Mouse (Mus musculus) embryonic facial prominence, embryonic 12.5 days (tissue): ENCODE results near the gene Mfsd7a. TPM values are rescaled to one million over a fixed set of nuclear protein-coding genes. Genes with fewer than 3 reads are reported as not detected.
"Not testable (repeated sequence)": the region's sequence is repeated elsewhere in the genome, so short reads cannot be mapped to it uniquely, and the experiment has no call there.

Experiments
- ATAC-seq: fragments of 200-750 bp; cut with Nextera tagmentation; 2 replicates; pipeline ENCODE4 v1.8.0; 2017; ENCODE audit not compliant: insufficient number of reproducible peaks, insufficient read depth, low FRiP score, low TSS enrichment
- H3K27ac ChIP-seq: fragments of 300-500 bp; sonication (generic); 2 replicates; pipeline ENCODE4 v1.5.1; 2016; ENCODE audit warnings: mild to moderate bottlenecking
- H3K27me3 ChIP-seq: fragments of 300-500 bp; sonication (generic); 2 replicates; pipeline ENCODE4 v1.6.1; 2016; ENCODE audit warnings: mild to moderate bottlenecking, moderate library complexity
- H3K36me3 ChIP-seq: fragments of 300-500 bp; sonication (generic); 2 replicates; pipeline ENCODE4 v1.6.1; 2016; ENCODE audit warnings: mild to moderate bottlenecking
- H3K4me1 ChIP-seq: fragments of 300-500 bp; sonication (generic); 2 replicates; pipeline ENCODE4 v1.6.1; 2016
- H3K4me2 ChIP-seq: fragments of 300-500 bp; sonication (generic); replicated peaks from 2 replicates; pipeline ENCODE4 v1.6.1; 2016; ENCODE audit warnings: mild to moderate bottlenecking, moderate library complexity
- H3K4me3 ChIP-seq: fragments of 300-500 bp; sonication (generic); 2 replicates; pipeline ENCODE4 v1.5.1; 2016; ENCODE audit warnings: mild to moderate bottlenecking
- H3K9ac ChIP-seq: fragments of 300-500 bp; sonication (generic); 2 replicates; pipeline ENCODE4 v1.6.1; 2016; ENCODE audit warnings: mild to moderate bottlenecking, moderate library complexity
- H3K9me3 ChIP-seq: fragments of 300-500 bp; sonication (generic); 2 replicates; pipeline ENCODE4 v1.6.1; 2016; ENCODE audit warnings: mild to moderate bottlenecking, moderate library complexity
- WGBS: fragments of 180-500 bp; shearing (Covaris S2); methylation state at CpG from one replicate; pipeline ENCODE4 v1.1.7; 2016; 5-methylcytosine and 5-hydroxymethylcytosine counted together
- polyA plus RNA-seq: library from polyadenylated mRNA; unstranded; fragments of >200 nt; fragmentation: Nextera tagmentation; extraction: Ambion mirVana; gene quantifications from 2 replicates; pipeline ENCODE4 v1.2.1, GENCODE M21; 2016

Gene Mfsd7a
- 0.18 TPM in 2 replicates for polyA plus RNA-seq

- Histone ChIP-seq H3K4me2 (peak within 1 kb of the TSS; percentile 62), H3K4me3 (peak within 1 kb of the TSS; percentile 34), H3K27me3 (peaks cover 15% of the 10 kb centered on the region; the same call in 1 of the 2 replicates), H3K9ac (no peak within 1 kb of the TSS; the same call in 1 of the 2 replicates), H3K36me3 (no peaks in the 10 kb centered on the region), H3K27ac (no peak within 1 kb of the TSS), H3K9me3 (no peaks in the 10 kb centered on the region), H3K4me1 (0 out of 2 replicates have a peak, but pooled peaks cover 5% of the 10 kb centered on the region)
- 10% methylated on average over 24 of the region's 24 CpGs for WGBS
- peak; percentile 78 for ATAC-seq
Measured at GRCm38 (mm10) chr5:108448785-108449668, at the start of gene Mfsd7a. Gene Mfsd7a, minus strand, starts transcription at chr5:108448891.

GRCm38 (mm10) chr5:108486148-108486547 is 37.5 kb upstream of the Mfsd7a start:
- not testable (repeated sequence) for ATAC-seq, H3K4me1 ChIP-seq, H3K27ac ChIP-seq, H3K4me2 ChIP-seq, H3K9ac ChIP-seq, H3K27me3 ChIP-seq, H3K9me3 ChIP-seq, H3K4me3 ChIP-seq
- peaks cover 63% of the 10 kb centered on the region for H3K36me3 ChIP-seq
- 92% methylated on average over 5 of the region's 5 CpGs for WGBS

GRCm38 (mm10) chr5:108485239-108485638 is 36.5 kb upstream of the Mfsd7a start:
- Histone ChIP-seq H3K27me3 (no peaks in the 10 kb centered on the region), H3K36me3 (peaks cover 55% of the 10 kb centered on the region), H3K9ac (no peak overlapping the region), H3K4me3 (no peak overlapping the region), H3K9me3 (no peaks in the 10 kb centered on the region), H3K4me1 (no peaks in the 10 kb centered on the region), H3K27ac (no peak overlapping the region), H3K4me2 (no peak overlapping the region)
- 99% methylated on average over 2 of the region's 2 CpGs for WGBS
- no peak for ATAC-seq

GRCm38 (mm10) chr5:108483006-108483405 is 34.3 kb upstream of the Mfsd7a start:
- WGBS, result 94% methylated on average over 6 of the region's 6 CpGs
- H3K9me3 ChIP-seq, result no peaks in the 10 kb centered on the region
- no peaks in the 10 kb centered on the region for H3K4me1 ChIP-seq
- peaks cover 46% of the 10 kb centered on the region for H3K36me3 ChIP-seq
- no peaks in the 10 kb centered on the region for H3K27me3 ChIP-seq
- no peak overlapping the region for H3K4me3 ChIP-seq
- H3K9ac ChIP-seq, result no peak overlapping the region
- ATAC-seq, result no peak
- H3K4me2 ChIP-seq, result no peak overlapping the region
- no peak overlapping the region for H3K27ac ChIP-seq

GRCm38 (mm10) chr5:108475977-108476376 is 27.3 kb upstream of the Mfsd7a start:
- Histone ChIP-seq H3K4me2 (no peak overlapping the region), H3K9me3 (no peaks in the 10 kb centered on the region), H3K9ac (no peak overlapping the region), H3K27ac (no peak overlapping the region), H3K4me3 (no peak overlapping the region), H3K4me1 (no peaks in the 10 kb centered on the region), H3K27me3 (no peaks in the 10 kb centered on the region), H3K36me3 (peaks cover 78% of the 10 kb centered on the region)
- no peak for ATAC-seq
- 87% methylated on average over 3 of the region's 3 CpGs for WGBS

GRCm38 (mm10) chr5:108473737-108474136 is 25.0 kb upstream of the Mfsd7a start:
- no peaks in the 10 kb centered on the region for H3K9me3 ChIP-seq
- 84% methylated on average over 4 of the region's 4 CpGs for WGBS
- H3K9ac ChIP-seq, result no peak overlapping the region
- no peaks in the 10 kb centered on the region for H3K27me3 ChIP-seq
- H3K36me3 ChIP-seq, result peaks cover 74% of the 10 kb centered on the region
- H3K27ac ChIP-seq, result no peak overlapping the region
- no peaks in the 10 kb centered on the region for H3K4me1 ChIP-seq
- ATAC-seq, result no peak
- no peak overlapping the region for H3K4me2 ChIP-seq
- H3K4me3 ChIP-seq, result no peak overlapping the region

- no peak overlapping the region for H3K4me2 ChIP-seq
- no peak for ATAC-seq
Measured at GRCm38 (mm10) chr5:108469617-108470016, 20.9 kb upstream of the Mfsd7a start.

GRCm38 (mm10) chr5:108466647-108467046 is 18.0 kb upstream of the Mfsd7a start:
- H3K27me3 ChIP-seq, result no peaks in the 10 kb centered on the region
- H3K4me3 ChIP-seq, result no peak overlapping the region
- no peak overlapping the region for H3K4me2 ChIP-seq
- no peak for ATAC-seq
- no peak overlapping the region for H3K9ac ChIP-seq
- 95% methylated on average over 1 of the region's 1 CpGs for WGBS
- no peaks in the 10 kb centered on the region for H3K9me3 ChIP-seq
- no peak overlapping the region for H3K27ac ChIP-seq
- H3K4me1 ChIP-seq, result peaks cover 24% of the 10 kb centered on the region
- H3K36me3 ChIP-seq, result peaks cover 5% of the 10 kb centered on the region; the same call in 1 of the 2 replicates

More at GRCm38 (mm10) chr5:108469617-108470016, 20.9 kb upstream of the Mfsd7a start:
- Histone ChIP-seq H3K9ac (no peak overlapping the region), H3K4me1 (no peaks in the 10 kb centered on the region), H3K4me3 (no peak overlapping the region), H3K9me3 (no peaks in the 10 kb centered on the region), H3K36me3 (peaks cover 34% of the 10 kb centered on the region), H3K27me3 (no peaks in the 10 kb centered on the region), H3K27ac (no peak overlapping the region)
- WGBS, result 76% methylated on average over 7 of the region's 7 CpGs

- Histone ChIP-seq H3K4me3 (no peak overlapping the region), H3K27me3 (no peaks in the 10 kb centered on the region), H3K9ac (no peak overlapping the region), H3K36me3 (no peaks in the 10 kb centered on the region; the same call in 1 of the 2 replicates), H3K4me1 (peaks cover 24% of the 10 kb centered on the region), H3K27ac (no peak overlapping the region), H3K9me3 (no peaks in the 10 kb centered on the region), H3K4me2 (no peak overlapping the region)
- no peak for ATAC-seq
- 88% methylated on average over 6 of the region's 6 CpGs for WGBS
Measured at GRCm38 (mm10) chr5:108465131-108465891, 16.6 kb upstream of the Mfsd7a start.

- H3K4me1 ChIP-seq, result peaks cover 24% of the 10 kb centered on the region
- no peaks in the 10 kb centered on the region for H3K36me3 ChIP-seq
- no peaks in the 10 kb centered on the region for H3K9me3 ChIP-seq
- ATAC-seq, result no peak
- H3K4me3 ChIP-seq, result peak overlapping the region; percentile 89
- WGBS, result 39% methylated on average over 4 of the region's 4 CpGs
- peak overlapping the region; percentile 99 for H3K9ac ChIP-seq
- no peak overlapping the region for H3K27ac ChIP-seq
- H3K27me3 ChIP-seq, result 0 out of 2 replicates have a peak, but pooled peaks cover 3% of the 10 kb centered on the region
- H3K4me2 ChIP-seq, result peak overlapping the region; percentile 96
Measured at GRCm38 (mm10) chr5:108462446-108462845, 13.8 kb upstream of the Mfsd7a start.

GRCm38 (mm10) chr5:108461082-108462065 is 12.7 kb upstream of the Mfsd7a start, which contains the start of gene Pcgf3:
Gene Pcgf3, plus strand, starts transcription at chr5:108461232.
- H3K27ac ChIP-seq, result peak within 1 kb of the TSS; percentile 80
- WGBS, result under 1% methylated on average over 61 of the region's 62 CpGs

More at GRCm38 (mm10) chr5:108461082-108462065, 12.7 kb upstream of the Mfsd7a start, which contains the start of gene Pcgf3:
- Histone ChIP-seq H3K4me2 (peak within 1 kb of the TSS; percentile 96), H3K9me3 (no peaks in the 10 kb centered on the region), H3K36me3 (no peaks in the 10 kb centered on the region), H3K9ac (peak within 1 kb of the TSS; percentile 99), H3K27me3 (0 out of 2 replicates have a peak, but pooled peaks cover 3% of the 10 kb centered on the region), H3K4me1 (peaks cover 24% of the 10 kb centered on the region), H3K4me3 (peak within 1 kb of the TSS; percentile 89)
- peak; percentile 96 for ATAC-seq
